Mouse (Mus musculus) C2C12 (cell line): ENCODE data around the gene Gm44973. TPM values are rescaled to one million over a fixed set of nuclear protein-coding genes. Genes with fewer than 3 reads are reported as not detected.
"Not testable (repeated sequence)": the region's sequence is repeated elsewhere in the genome, so short reads cannot be mapped to it uniquely, and the experiment has no call there.

Experiments
- H3K27me3 ChIP-seq: one replicate; pipeline ENCODE4 v1.6.1; 2011; ENCODE audit not compliant: control insufficient read depth, insufficient read depth, insufficient read length
- H3K36me3 ChIP-seq: one replicate; pipeline ENCODE4 v1.6.1; 2011; ENCODE audit not compliant: control insufficient read depth, insufficient read depth
- H3K4me3 ChIP-seq: one replicate; pipeline ENCODE4 v1.5.1; 2011; ENCODE audit warnings: mild to moderate bottlenecking, control low read depth; ENCODE audit not compliant: poor library complexity, insufficient read depth, severe bottlenecking
- H3K79me2 ChIP-seq: one replicate; pipeline ENCODE4 v1.6.1; 2011; ENCODE audit not compliant: control insufficient read depth, insufficient read depth
- H3K79me3 ChIP-seq: one replicate; pipeline ENCODE4 v1.6.1; 2011; ENCODE audit warnings: low read depth, control low read depth
- H3ac ChIP-seq: one replicate; pipeline ENCODE3; 2011; ENCODE audit warnings: low read depth; ENCODE audit not compliant: control insufficient read depth, insufficient read length
- CEBPB ChIP-seq: IDR thresholded peaks from one replicate; pipeline ENCODE4 v1.6.1; 2011; ENCODE audit warnings: low read depth, mild to moderate bottlenecking, control low read depth, moderate library complexity
- CTCF ChIP-seq: IDR thresholded peaks from one replicate; pipeline ENCODE4 v1.5.1; 2011; ENCODE audit not compliant: control insufficient read depth, insufficient read depth, insufficient read length
- FOSL1 ChIP-seq: IDR thresholded peaks from one replicate; pipeline ENCODE4 v1.8.0; 2011; ENCODE audit warnings: mild to moderate bottlenecking, low read length; ENCODE audit not compliant: poor library complexity, insufficient read depth, severe bottlenecking
- MAX ChIP-seq: IDR thresholded peaks from one replicate; pipeline ENCODE4 v1.6.1; 2011; ENCODE audit warnings: mild to moderate bottlenecking, control low read depth
- MYOD1 ChIP-seq: IDR thresholded peaks from one replicate; pipeline ENCODE4 v1.6.1; 2011; ENCODE audit warnings: low read depth; ENCODE audit not compliant: control insufficient read depth, insufficient read length
- MYOG ChIP-seq: IDR thresholded peaks from one replicate; pipeline ENCODE4 v1.6.1; 2011; ENCODE audit not compliant: control insufficient read depth, insufficient read length; ENCODE audit errors: extremely low read depth
- USF1 ChIP-seq: IDR thresholded peaks from one replicate; pipeline ENCODE4 v1.6.1; 2011; ENCODE audit warnings: low read depth, mild to moderate bottlenecking, control low read depth, moderate library complexity
- polyA plus RNA-seq: library from polyadenylated mRNA; unstranded; fragments of >200 nt; fragmentation: generic; extraction: Trizol; gene quantifications from one replicate; pipeline ENCODE4 v1.2.1, GENCODE M21; 2012; ENCODE audit warnings: missing spikeins

The Gm44973 gene
- polyA plus RNA-seq, 1 experiment, result not detected

GRCm38 (mm10) chr7:4996934-4997333 is 18.4 kb upstream of the Gm44973 start:
- TF ChIP-seq MYOD1, result no peak
- no peak for TF ChIP-seq MAX
- Histone ChIP-seq H3K36me3 (no peaks in the 10 kb centered on the region), H3ac (no peak overlapping the region), H3K79me2 (peaks cover 6% of the 10 kb centered on the region), H3K4me3 (no peak overlapping the region), H3K27me3 (no peaks in the 10 kb centered on the region), H3K79me3 (no peaks in the 10 kb centered on the region)

- H3K79me3 ChIP-seq, result no peaks in the 10 kb centered on the region
- no peak for TF ChIP-seq MYOG
- H3K36me3 ChIP-seq, result no peaks in the 10 kb centered on the region
- H3ac ChIP-seq, result no peak overlapping the region
- H3K4me3 ChIP-seq, result no peak overlapping the region
- no peaks in the 10 kb centered on the region for H3K27me3 ChIP-seq
- peaks cover 5% of the 10 kb centered on the region for H3K79me2 ChIP-seq
Observed at GRCm38 (mm10) chr7:4999876-5000275, 15.4 kb upstream of the Gm44973 start.

- not testable (repeated sequence) for H3ac ChIP-seq, H3K79me3 ChIP-seq, H3K27me3 ChIP-seq, H3K79me2 ChIP-seq, H3K4me3 ChIP-seq, H3K36me3 ChIP-seq
Observed at GRCm38 (mm10) chr7:5002876-5003275, 12.4 kb upstream of the Gm44973 start.

GRCm38 (mm10) chr7:5008229-5008628 is 7.1 kb upstream of the Gm44973 start:
- Histone ChIP-seq H3K79me3 (no peaks in the 10 kb centered on the region), H3K79me2 (peaks cover 7% of the 10 kb centered on the region), H3K27me3 (no peaks in the 10 kb centered on the region), H3K36me3 (peaks cover 45% of the 10 kb centered on the region), H3K4me3 (no peak overlapping the region), H3ac (no peak overlapping the region)
- TF ChIP-seq CEBPB, result no peak
- no peak for TF ChIP-seq FOSL1
- no peak for TF ChIP-seq CTCF
- TF ChIP-seq MYOD1, result no peak
- TF ChIP-seq MYOG, result no peak
- TF ChIP-seq MAX, result no peak
- no peak for TF ChIP-seq USF1

GRCm38 (mm10) chr7:5012681-5013513 is 2.4 kb upstream of the Gm44973 start:
- peaks cover 43% of the 10 kb centered on the region for H3K36me3 ChIP-seq
- peaks cover 11% of the 10 kb centered on the region for H3K79me2 ChIP-seq
- no peaks in the 10 kb centered on the region for H3K27me3 ChIP-seq
- TF ChIP-seq CEBPB, result no peak
- TF ChIP-seq MYOD1, result no peak
- TF ChIP-seq MAX, result no peak
- H3ac ChIP-seq, result no peak overlapping the region
- H3K79me3 ChIP-seq, result peaks cover 4% of the 10 kb centered on the region
- no peak overlapping the region for H3K4me3 ChIP-seq

- Histone ChIP-seq H3K79me3 (peaks cover 6% of the 10 kb centered on the region), H3K36me3 (peaks cover 33% of the 10 kb centered on the region), H3K27me3 (no peaks in the 10 kb centered on the region), H3K79me2 (peaks cover 18% of the 10 kb centered on the region), H3K4me3 (peak within 1 kb of the TSS; percentile 68), H3ac (peak within 1 kb of the TSS; percentile 98)
- no peak for TF ChIP-seq CEBPB
- no peak for TF ChIP-seq MYOD1
- no peak for TF ChIP-seq MYOG
- no peak for TF ChIP-seq FOSL1
- TF ChIP-seq USF1, result no peak
- no peak for TF ChIP-seq MAX
- no peak for TF ChIP-seq CTCF
Observed at GRCm38 (mm10) chr7:5014251-5015117, 812 bp upstream of the Gm44973 start, which contains the start of the genes Zfp524 and Fiz1. Zfp524 (plus strand) TSS chr7:5014415. Fiz1 (minus strand) TSS chr7:5014697.
